Mouse (Mus musculus): Measurements from ENCODE around the gene H3f3b. TPM values are rescaled to one million over a fixed set of nuclear protein-coding genes. Genes with fewer than 3 reads are reported as not detected.

Gene H3f3b
- polyA plus RNA-seq, 1 experiment from 2014 or later = 2,766 TPM

GRCm38 (mm10) chr11:116060596-116060995, 32.8 kb upstream of the H3f3b start:
- WGBS = 89% methylated on average over 9 of the region's 9 CpGs
- no peak for ATAC-seq
- peaks cover 70% of the 10 kb centered on the region for H3K36me3 ChIP-seq (ENCODE audit: poor library complexity, severe bottlenecking)

GRCm38 (mm10) chr11:116059691-116060025, 31.9 kb upstream of the H3f3b start:
- H3K9me3 ChIP-seq (replicated peaks) = no peaks in the 10 kb centered on the region
- H3K4me3 ChIP-seq = no peak overlapping the region
- 94% methylated on average over 11 of the region's 11 CpGs for WGBS
- H3K36me3 ChIP-seq (ENCODE audit: poor library complexity, severe bottlenecking) = peaks cover 80% of the 10 kb centered on the region
- no peak overlapping the region for H3K9ac ChIP-seq
- no peaks in the 10 kb centered on the region for H3K27me3 ChIP-seq
- H3K4me2 ChIP-seq = no peak overlapping the region
- 0 out of 2 replicates have a peak, but pooled peaks cover 5% of the 10 kb centered on the region for H3K4me1 ChIP-seq
- ATAC-seq = no peak
- H3K27ac ChIP-seq = no peak overlapping the region

More at GRCm38 (mm10) chr11:116060596-116060995, 32.8 kb upstream of the H3f3b start:
- Histone ChIP-seq H3K9ac (no peak overlapping the region; the same call in 1 of the 2 replicates), H3K4me3 (no peak overlapping the region), H3K4me2 (no peak overlapping the region), H3K27me3 (no peaks in the 10 kb centered on the region), H3K4me1 (0 out of 2 replicates have a peak, but pooled peaks cover 5% of the 10 kb centered on the region), H3K9me3 (replicated peaks) (no peaks in the 10 kb centered on the region), H3K27ac (no peak overlapping the region)

- H3K27me3 ChIP-seq = no peaks in the 10 kb centered on the region
- no peaks in the 10 kb centered on the region for H3K9me3 ChIP-seq (replicated peaks)
- H3K4me2 ChIP-seq = no peak overlapping the region
- no peak for ATAC-seq
- H3K36me3 ChIP-seq (ENCODE audit: poor library complexity, severe bottlenecking) = peaks cover 85% of the 10 kb centered on the region
- no peak overlapping the region for H3K4me3 ChIP-seq
- 0 out of 2 replicates have a peak, but pooled peaks cover 5% of the 10 kb centered on the region for H3K4me1 ChIP-seq
- H3K9ac ChIP-seq = no peak overlapping the region
- H3K27ac ChIP-seq = no peak overlapping the region
- WGBS = 92% methylated on average over 17 of the region's 17 CpGs
Observed at GRCm38 (mm10) chr11:116058868-116059690, 31.3 kb upstream of the H3f3b start.

- no peak overlapping the region for H3K4me3 ChIP-seq
- H3K4me1 ChIP-seq = 0 out of 2 replicates have a peak, but pooled peaks cover 5% of the 10 kb centered on the region
- no peaks in the 10 kb centered on the region for H3K27me3 ChIP-seq
- no peaks in the 10 kb centered on the region for H3K9me3 ChIP-seq (replicated peaks)
- peaks cover 95% of the 10 kb centered on the region for H3K36me3 ChIP-seq (ENCODE audit: poor library complexity, severe bottlenecking)
- no peak overlapping the region for H3K27ac ChIP-seq
- H3K9ac ChIP-seq = no peak overlapping the region
- 85% methylated on average over 12 of the region's 12 CpGs for WGBS
- no peak overlapping the region for H3K4me2 ChIP-seq
- no peak for ATAC-seq
Observed at GRCm38 (mm10) chr11:116058022-116058614, 30.4 kb upstream of the H3f3b start.

- H3K4me1 ChIP-seq = 0 out of 2 replicates have a peak, but pooled peaks cover 3% of the 10 kb centered on the region
- H3K9me3 ChIP-seq (replicated peaks) = no peaks in the 10 kb centered on the region
- no peak overlapping the region for H3K9ac ChIP-seq
- no peak for ATAC-seq
- no peak overlapping the region for H3K4me2 ChIP-seq
- H3K36me3 ChIP-seq (ENCODE audit: poor library complexity, severe bottlenecking) = peaks cover 100% of the 10 kb centered on the region
- no peak overlapping the region for H3K4me3 ChIP-seq
- H3K27ac ChIP-seq = no peak overlapping the region
- H3K27me3 ChIP-seq = no peaks in the 10 kb centered on the region
- WGBS = 89% methylated on average over 4 of the region's 4 CpGs
Observed at GRCm38 (mm10) chr11:116057237-116057881, 29.6 kb upstream of the H3f3b start.

GRCm38 (mm10) chr11:116055873-116056272, 28.1 kb upstream of the H3f3b start:
- Histone ChIP-seq H3K27ac (no peak overlapping the region), H3K4me2 (no peak overlapping the region), H3K9ac (no peak overlapping the region), H3K4me3 (no peak overlapping the region), H3K27me3 (no peaks in the 10 kb centered on the region), H3K9me3 (replicated peaks) (no peaks in the 10 kb centered on the region), H3K4me1 (no peaks in the 10 kb centered on the region), H3K36me3 (ENCODE audit: poor library complexity, severe bottlenecking) (peaks cover 99% of the 10 kb centered on the region)
- ATAC-seq = no peak
- WGBS = 95% methylated on average over 11 of the region's 11 CpGs

GRCm38 (mm10) chr11:116053510-116054229, 25.9 kb upstream of the H3f3b start:
- H3K9ac ChIP-seq = no peak overlapping the region
- H3K4me3 ChIP-seq = no peak overlapping the region
- no peaks in the 10 kb centered on the region for H3K4me1 ChIP-seq

GRCm38 (mm10) chr11:116050196-116050595, 22.4 kb upstream of the H3f3b start:
- no peaks in the 10 kb centered on the region for H3K4me1 ChIP-seq
- 86% methylated on average over 4 of the region's 4 CpGs for WGBS
- ATAC-seq = no peak

More at GRCm38 (mm10) chr11:116053510-116054229, 25.9 kb upstream of the H3f3b start:
- WGBS = 93% methylated on average over 9 of the region's 9 CpGs
- no peak overlapping the region for H3K27ac ChIP-seq
- ATAC-seq = no peak
- no peaks in the 10 kb centered on the region for H3K27me3 ChIP-seq
- H3K9me3 ChIP-seq (replicated peaks) = no peaks in the 10 kb centered on the region
- H3K4me2 ChIP-seq = no peak overlapping the region
- H3K36me3 ChIP-seq (ENCODE audit: poor library complexity, severe bottlenecking) = peaks cover 99% of the 10 kb centered on the region

GRCm38 (mm10) chr11:116049610-116050009, 21.8 kb upstream of the H3f3b start:
- 94% methylated on average over 2 of the region's 2 CpGs for WGBS

More at GRCm38 (mm10) chr11:116050196-116050595, 22.4 kb upstream of the H3f3b start:
- no peaks in the 10 kb centered on the region for H3K27me3 ChIP-seq
- peaks cover 96% of the 10 kb centered on the region for H3K36me3 ChIP-seq (ENCODE audit: poor library complexity, severe bottlenecking)
- no peak overlapping the region for H3K4me2 ChIP-seq
- no peaks in the 10 kb centered on the region for H3K9me3 ChIP-seq (replicated peaks)
- H3K9ac ChIP-seq = no peak overlapping the region
- H3K27ac ChIP-seq = no peak overlapping the region
- H3K4me3 ChIP-seq = no peak overlapping the region

GRCm38 (mm10) chr11:116045173-116045572, 17.4 kb upstream of the H3f3b start:
- peaks cover 78% of the 10 kb centered on the region for H3K36me3 ChIP-seq (ENCODE audit: poor library complexity, severe bottlenecking)
- WGBS = 98% methylated on average over 6 of the region's 6 CpGs
- H3K27ac ChIP-seq = no peak overlapping the region
- no peak overlapping the region for H3K4me3 ChIP-seq
- no peak overlapping the region for H3K4me2 ChIP-seq
- ATAC-seq = no peak
- H3K9ac ChIP-seq = no peak overlapping the region
- H3K27me3 ChIP-seq = no peaks in the 10 kb centered on the region
- H3K4me1 ChIP-seq = no peaks in the 10 kb centered on the region
- H3K9me3 ChIP-seq (replicated peaks) = no peaks in the 10 kb centered on the region

More at GRCm38 (mm10) chr11:116049610-116050009, 21.8 kb upstream of the H3f3b start:
- Histone ChIP-seq H3K4me2 (no peak overlapping the region), H3K27me3 (no peaks in the 10 kb centered on the region), H3K4me3 (no peak overlapping the region), H3K9ac (no peak overlapping the region), H3K36me3 (ENCODE audit: poor library complexity, severe bottlenecking) (peaks cover 96% of the 10 kb centered on the region), H3K27ac (no peak overlapping the region), H3K9me3 (replicated peaks) (no peaks in the 10 kb centered on the region), H3K4me1 (no peaks in the 10 kb centered on the region)
- no peak for ATAC-seq

GRCm38 (mm10) chr11:116043286-116043685, 15.5 kb upstream of the H3f3b start:
- ATAC-seq = no peak
- no peak overlapping the region for H3K4me2 ChIP-seq
- no peak overlapping the region for H3K27ac ChIP-seq
- H3K4me1 ChIP-seq = no peaks in the 10 kb centered on the region
- H3K36me3 ChIP-seq (ENCODE audit: poor library complexity, severe bottlenecking) = peaks cover 76% of the 10 kb centered on the region
- H3K4me3 ChIP-seq = no peak overlapping the region
- H3K9me3 ChIP-seq (replicated peaks) = no peaks in the 10 kb centered on the region
- no peaks in the 10 kb centered on the region for H3K27me3 ChIP-seq
- no peak overlapping the region for H3K9ac ChIP-seq
- 88% methylated on average over 1 of the region's 1 CpGs for WGBS
